Mouse (Mus musculus) embryo, embryonic 11.5 days (tissue): ENCODE measurements around the gene Tbc1d22a.

Source experiments
- DNase-seq: peaks from one replicate; pipeline ENCODE4 v3.0.0-alpha.2; 2012; ENCODE audit warnings: low read depth, low spot score

The Tbc1d22a gene

GRCm38 (mm10) chr15:86277428-86277827 is 63.2 kb downstream of the Tbc1d22a start:
- no peak for DNase-seq

GRCm38 (mm10) chr15:86279059-86279974 is 65.1 kb downstream of the Tbc1d22a start:
- no peak for DNase-seq

GRCm38 (mm10) chr15:86280137-86280536 is 65.9 kb downstream of the Tbc1d22a start:
- no peak for DNase-seq

- DNase-seq, result no peak
These were observed 69.0 kb downstream of the Tbc1d22a start for GRCm38 (mm10) chr15:86283238-86283637.

- no peak for DNase-seq
These were observed 71.0 kb downstream of the Tbc1d22a start for GRCm38 (mm10) chr15:86285296-86285695.

GRCm38 (mm10) chr15:86290074-86290473 is 75.8 kb downstream of the Tbc1d22a start:
- no peak for DNase-seq

GRCm38 (mm10) chr15:86292288-86292687 is 78.0 kb downstream of the Tbc1d22a start:
- no peak for DNase-seq

- no peak for DNase-seq
These were observed 80.2 kb downstream of the Tbc1d22a start for GRCm38 (mm10) chr15:86294426-86294825.

GRCm38 (mm10) chr15:86295722-86296288 is 81.5 kb downstream of the Tbc1d22a start:
- no peak for DNase-seq

GRCm38 (mm10) chr15:86297281-86297680 is 83.0 kb downstream of the Tbc1d22a start:
- no peak for DNase-seq

- no peak for DNase-seq
These were observed 89.6 kb downstream of the Tbc1d22a start for GRCm38 (mm10) chr15:86303876-86304275.

- no peak for DNase-seq
These were observed 90.6 kb downstream of the Tbc1d22a start for GRCm38 (mm10) chr15:86304861-86305260.

- DNase-seq, result no peak
These were observed 91.0 kb downstream of the Tbc1d22a start for GRCm38 (mm10) chr15:86305290-86305689.

GRCm38 (mm10) chr15:86309213-86309829 is 95.1 kb downstream of the Tbc1d22a start:
- no peak for DNase-seq

GRCm38 (mm10) chr15:86320803-86321510 is 106.7 kb downstream of the Tbc1d22a start:
- no peak for DNase-seq

- DNase-seq, result no peak
These were observed 112.1 kb downstream of the Tbc1d22a start for GRCm38 (mm10) chr15:86326341-86326740.

- no peak for DNase-seq
These were observed 115.7 kb downstream of the Tbc1d22a start for GRCm38 (mm10) chr15:86329911-86330310.

GRCm38 (mm10) chr15:86330454-86330853 is 116.2 kb downstream of the Tbc1d22a start:
- DNase-seq, result no peak

- no peak for DNase-seq
These were observed 117.4 kb downstream of the Tbc1d22a start for GRCm38 (mm10) chr15:86331501-86332245.

GRCm38 (mm10) chr15:86333176-86333575 is 118.9 kb downstream of the Tbc1d22a start:
- no peak for DNase-seq

- no peak for DNase-seq
These were observed 119.3 kb downstream of the Tbc1d22a start for GRCm38 (mm10) chr15:86333606-86334005.
